In the genomic region with DNA sequence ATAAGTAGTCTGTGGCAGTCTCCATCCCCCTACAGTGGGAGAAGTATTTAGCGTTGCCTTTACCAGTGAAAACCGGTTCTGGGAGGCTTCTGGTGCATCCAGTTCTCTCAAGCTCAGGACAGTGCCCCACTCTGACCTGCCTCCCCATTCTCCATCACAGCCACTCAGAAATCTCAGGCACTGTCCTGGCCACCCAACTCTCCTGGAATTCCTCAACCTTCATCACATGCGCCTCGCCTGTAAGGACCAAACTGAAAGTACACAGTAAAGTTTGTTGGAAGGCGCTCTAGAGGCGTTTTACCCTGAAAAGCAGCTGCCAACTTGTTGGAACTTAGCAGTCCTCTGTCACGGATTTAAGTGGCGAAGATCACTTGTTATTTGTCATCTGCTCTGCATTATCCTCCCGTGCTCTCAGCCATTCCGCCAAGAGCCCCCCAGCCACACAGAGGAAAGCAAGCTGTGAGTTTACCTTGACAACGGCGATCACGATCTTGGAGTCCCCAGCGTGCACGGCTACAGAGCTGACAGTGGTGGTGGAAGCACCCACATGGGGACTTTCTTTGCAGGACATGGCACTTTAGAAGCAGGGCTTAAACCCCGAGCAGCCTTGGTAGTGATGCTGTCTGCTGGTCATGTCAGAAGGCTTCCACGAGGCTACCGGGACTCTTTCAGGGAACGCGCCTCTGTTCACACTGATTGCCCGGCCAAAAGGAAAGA, we compare ENCODE assay signal across 8 mouse cellular contexts. TPM values are rescaled to one million over a fixed set of nuclear protein-coding genes. Genes with fewer than 3 reads are reported as not detected.
A peak's percentile ranks its signal among the peaks of the same experiment; 100 is the strongest.
DNase-seq lines count a peak whose midpoint lies in the region; ATAC-seq and TF ChIP-seq lines count a peak whose summit lies in the region.

No protein-coding gene starts in this region.

- peak; percentile 25 for ATAC-seq in forebrain, embryonic 11.5 days (replicated peaks; ENCODE audit: low FRiP score)
- peak; percentile 76 for ATAC-seq in megakaryocyte, adult 5-6 weeks (ENCODE audit: poor library complexity, severe bottlenecking)

- H3K9me3 ChIP-seq in forebrain, embryonic 11.5 days (ENCODE audit: control insufficient read depth, low read length): no peaks in the 10 kb centered on the region

- peaks cover 13% of the 10 kb centered on the region; the same call in 1 of the 2 replicates for H3K4me1 ChIP-seq in forebrain, embryonic 11.5 days (replicated peaks; ENCODE audit: control insufficient read depth, insufficient read depth, low read length)
- H3K4me1 ChIP-seq in spleen, adult 2 months (ENCODE audit: control insufficient read depth, insufficient read depth, insufficient read length): no peaks in the 10 kb centered on the region

- H3K4me2 ChIP-seq in forebrain, embryonic 11.5 days (ENCODE audit: low read depth, low read length, severe bottlenecking): peak overlapping the region; percentile 68

- intact Hi-C loops in heart, postnatal 14 days (cut with DNase I): loop anchor here (5.0 kb wide), 1 partner anchor 43 kb away; no protein-coding TSS in a partner anchor

- no peak overlapping the region for H3K27ac ChIP-seq in forebrain, embryonic 11.5 days (ENCODE audit: low read depth, low read length)
- H3K27ac ChIP-seq in spleen, adult 2 months (ENCODE audit: insufficient read depth, low read length): peak overlapping the region; percentile 18; the same call in 1 of the 2 replicates

- no peaks in the 10 kb centered on the region for H3K36me3 ChIP-seq in forebrain, embryonic 11.5 days (ENCODE audit: control insufficient read depth, insufficient read depth, low read length)
- no peaks in the 10 kb centered on the region for H3K36me3 ChIP-seq in spleen, adult 2 months (ENCODE audit: control insufficient read depth, insufficient read depth, low read length)

- peak; percentile 4 to 40 for DNase-seq in urinary bladder, adult 18-20 months (ENCODE audit: low spot score in 2 of 2)
- DNase-seq in urinary bladder, postnatal 10 days (ENCODE audit: low spot score): no peak
- peak; percentile 59 for DNase-seq in forebrain, embryonic 11.5 days (ENCODE audit: low spot score)
- peak; percentile 54 to 65 for DNase-seq in heart, postnatal 14 days
- DNase-seq in kidney, postnatal 25 days: peak; percentile 65 to 86
- no peak for DNase-seq in spleen, adult 2 months (ENCODE audit: low read depth in 1 of 2, low spot score in 2 of 2)
- no peak for DNase-seq in cerebellum, adult 9-11 months

- H3K9ac ChIP-seq in forebrain, embryonic 11.5 days (ENCODE audit: low read length): peak overlapping the region; percentile 53

- H3K27me3 ChIP-seq in forebrain, embryonic 11.5 days (ENCODE audit: control insufficient read depth, insufficient read depth, low read length): no peaks in the 10 kb centered on the region
- no peaks in the 10 kb centered on the region for H3K27me3 ChIP-seq in spleen, adult 2 months (ENCODE audit: control insufficient read depth, insufficient read depth, low read length)

- WGBS in forebrain, embryonic 11.5 days: 3% methylated on average over 20 of the region's 21 CpGs
- 3% methylated on average over 21 of the region's 21 CpGs for WGBS in spleen, adult 2 months

- peak overlapping the region; percentile 32 for H3K4me3 ChIP-seq in forebrain, embryonic 11.5 days (ENCODE audit: low read depth, low read length)
- H3K4me3 ChIP-seq in spleen, adult 2 months (ENCODE audit: extremely low read depth, insufficient read depth, insufficient read length): peak overlapping the region; percentile 49

- TF ChIP-seq POLR2A in spleen, adult 2 months (IDR thresholded peaks at IDR 0.05; ENCODE audit: low read depth, low read length): no peak

- no peak for TF ChIP-seq CTCF in spleen, adult 2 months (IDR thresholded peaks at IDR 0.05; ENCODE audit: extremely low read depth, insufficient read depth, insufficient read length, insufficient replicate concordance)

RNA-seq across cellular contexts. Expression of gene Ccdc141, which starts 0.4 kb away (rescaled TPM):
- polyA plus RNA-seq in forebrain, embryonic 11.5 days (2014; fragmentation: Nextera tagmentation; extraction: Ambion mirVana): 2.4 and 3.4 TPM in 2 replicates
- total RNA-seq in heart, postnatal 14 days (2021): 100 to 1,000 TPM; 213 to 231 TPM
- 0.07 TPM in 1 of 2 replicates, not detected in the other for total RNA-seq in megakaryocyte, adult 5-6 weeks (2015)
- total RNA-seq in megakaryocyte, adult 5-6 weeks (2017): 0.07 TPM in 1 of 2 replicates, not detected in the other
- 0.77 and 0.99 TPM in 2 replicates for polyA plus RNA-seq in spleen, adult 2 months (2012; rRNA removed)

Comparison
In these comparisons a context has a peak if more than half of its experiments do, and no peak if none do; other contexts are left out.
1. DNase-seq: peak in urinary bladder, adult 18-20 months (2 of 2), forebrain, embryonic 11.5 days (single experiment), heart, postnatal 14 days (2 of 2) and kidney, postnatal 25 days (2 of 2); none in urinary bladder, postnatal 10 days (single experiment), spleen, adult 2 months (0 of 2) and cerebellum, adult 9-11 months (single experiment).
2. RNA of gene Ccdc141, which starts 0.4 kb away (total RNA-seq): 213 to 231 TPM in heart, postnatal 14 days; 0.07 TPM in megakaryocyte, adult 5-6 weeks; every median in the first group is over 100 times any median in the second.